Mouse (Mus musculus) neutrophil, adult 5-6 weeks (primary cell): ENCODE results near the gene Rbm43. TPM values are rescaled to one million over a fixed set of nuclear protein-coding genes. Genes with fewer than 3 reads are reported as not detected.

ENCODE experiments used
- ATAC-seq: fragments of 151-379, 151-347 bp; 2 replicates; pipeline ENCODE4 v1.8.0; 2017; ENCODE audit warnings: mild to moderate bottlenecking, moderate TSS enrichment; ENCODE audit not compliant: insufficient number of reproducible peaks, poor library complexity, low FRiP score, severe bottlenecking; ENCODE audit errors: extremely low read depth
- total RNA-seq: library from RNA; stranded (forward); fragments of 200-1000 nt; gene quantifications from 2 replicates; pipeline ENCODE4 v1.2.3, GENCODE M21; 2017

The Rbm43 gene
- 34.3 and 40.2 TPM in 2 replicates for total RNA-seq

DNA sequence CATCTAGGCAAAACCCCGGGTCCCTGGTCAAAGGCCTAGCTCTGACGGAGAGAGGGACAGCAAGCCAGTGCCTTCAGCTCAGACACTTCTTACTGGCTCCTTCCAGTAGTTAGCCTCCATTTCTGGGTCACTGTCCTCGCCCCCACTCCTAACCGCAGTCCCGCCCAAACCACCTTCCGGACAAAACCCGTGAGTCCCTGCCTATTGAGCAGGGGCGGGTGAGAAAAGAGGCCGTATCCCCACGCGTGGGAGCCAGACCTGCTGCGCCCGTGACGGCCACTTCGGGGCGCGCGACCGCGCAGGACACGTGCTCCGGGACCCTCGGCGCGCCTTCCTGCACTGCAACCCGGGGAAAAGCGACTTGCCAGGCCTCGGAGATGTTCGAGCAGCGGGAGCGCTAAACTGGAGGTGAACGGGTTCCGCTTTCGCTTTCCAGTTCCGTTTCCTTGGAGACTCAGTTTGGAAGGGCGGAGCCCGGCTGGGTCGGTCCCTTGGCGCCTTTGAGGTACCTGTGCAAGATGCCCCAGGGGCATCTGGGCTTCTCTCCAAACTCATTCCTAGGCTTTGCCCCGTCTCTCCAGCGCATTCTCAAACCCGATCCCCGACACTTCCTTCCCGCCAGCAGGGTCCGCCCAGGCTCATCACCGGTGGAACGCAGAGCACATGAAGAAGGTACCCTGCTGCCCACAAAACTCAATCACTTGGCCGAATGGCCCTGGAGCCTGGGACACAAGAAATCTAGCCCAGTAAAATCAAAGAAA lies at the start of gene Rbm43:
Gene Rbm43, minus strand, starts transcription at position 590 of the 761 bp plus-strand sequence.
- peak; percentile 82 for ATAC-seq

DNA sequence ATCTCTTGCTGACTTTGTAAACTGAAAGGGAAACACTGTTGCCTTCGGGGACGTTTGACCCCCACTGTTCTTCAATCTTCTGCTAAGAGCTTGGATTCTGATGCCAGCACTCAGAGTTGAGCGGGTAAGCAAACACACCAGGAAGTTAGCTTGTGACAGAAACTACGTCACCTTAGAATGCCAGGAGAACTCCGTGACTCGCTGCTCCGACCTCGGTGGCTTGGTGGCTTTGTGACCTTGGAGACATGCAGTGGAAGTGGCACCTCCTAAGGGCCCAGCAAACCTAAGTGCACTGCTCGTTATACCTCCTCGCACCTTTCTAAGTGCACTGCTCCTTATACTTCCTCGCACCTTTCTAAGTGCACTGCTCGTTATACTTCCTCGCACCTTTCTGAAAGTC lies 47.3 kb upstream of the Rbm43 start:
- peak; percentile 60; the same call in 1 of the 2 replicates for ATAC-seq

DNA sequence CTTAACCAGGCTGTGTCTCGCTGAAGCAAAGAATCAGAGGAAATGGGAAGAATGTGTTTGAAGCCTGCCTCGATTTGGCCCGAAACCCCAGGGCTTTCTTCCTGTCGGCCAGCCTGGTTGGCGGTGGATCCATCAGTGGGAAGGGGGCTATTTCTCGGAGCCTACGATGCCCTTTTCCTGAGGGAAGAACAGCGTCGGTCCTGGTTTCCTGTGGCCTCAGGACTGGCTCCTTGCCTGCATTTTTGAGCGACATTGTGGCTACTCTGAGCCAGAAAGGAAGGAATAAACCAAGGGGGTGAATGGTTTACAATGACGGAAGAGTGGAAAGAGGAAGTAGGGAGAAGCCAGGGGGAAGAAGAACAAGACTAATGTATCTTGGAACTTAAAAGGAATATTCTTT lies 46.7 kb upstream of the Rbm43 start:
- no peak for ATAC-seq

DNA sequence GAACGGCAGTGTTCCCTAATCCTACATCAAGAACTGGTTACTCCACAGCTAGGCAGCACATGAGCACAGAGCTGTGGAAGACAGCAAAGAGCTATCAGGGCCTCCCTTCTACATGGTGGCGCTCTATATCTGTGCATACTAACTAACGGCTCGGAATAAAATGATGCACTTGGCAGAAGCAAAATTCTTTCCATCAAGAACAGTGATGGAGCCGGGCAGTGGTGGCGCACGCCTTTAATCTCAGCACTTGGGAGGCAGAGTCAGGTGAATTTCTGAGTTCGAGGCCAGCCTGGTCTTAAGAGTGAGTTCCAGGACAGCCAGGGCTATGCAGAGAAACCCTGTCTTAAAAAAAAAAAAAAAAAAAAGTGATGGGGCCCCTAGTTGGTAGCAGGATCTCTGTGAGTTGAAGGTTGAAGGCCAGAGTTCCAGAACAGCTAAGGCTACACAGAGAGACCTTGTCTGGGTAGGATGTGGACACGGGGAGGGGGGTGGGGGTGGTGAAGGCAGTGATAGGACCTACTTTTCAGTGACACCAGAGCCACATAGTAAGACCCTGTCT lies 38.5 kb upstream of the Rbm43 start, which contains the start of gene Nmi:
Gene Nmi, minus strand, starts transcription at position 85 of the 559 bp plus-strand sequence.
- ATAC-seq: no peak

DNA sequence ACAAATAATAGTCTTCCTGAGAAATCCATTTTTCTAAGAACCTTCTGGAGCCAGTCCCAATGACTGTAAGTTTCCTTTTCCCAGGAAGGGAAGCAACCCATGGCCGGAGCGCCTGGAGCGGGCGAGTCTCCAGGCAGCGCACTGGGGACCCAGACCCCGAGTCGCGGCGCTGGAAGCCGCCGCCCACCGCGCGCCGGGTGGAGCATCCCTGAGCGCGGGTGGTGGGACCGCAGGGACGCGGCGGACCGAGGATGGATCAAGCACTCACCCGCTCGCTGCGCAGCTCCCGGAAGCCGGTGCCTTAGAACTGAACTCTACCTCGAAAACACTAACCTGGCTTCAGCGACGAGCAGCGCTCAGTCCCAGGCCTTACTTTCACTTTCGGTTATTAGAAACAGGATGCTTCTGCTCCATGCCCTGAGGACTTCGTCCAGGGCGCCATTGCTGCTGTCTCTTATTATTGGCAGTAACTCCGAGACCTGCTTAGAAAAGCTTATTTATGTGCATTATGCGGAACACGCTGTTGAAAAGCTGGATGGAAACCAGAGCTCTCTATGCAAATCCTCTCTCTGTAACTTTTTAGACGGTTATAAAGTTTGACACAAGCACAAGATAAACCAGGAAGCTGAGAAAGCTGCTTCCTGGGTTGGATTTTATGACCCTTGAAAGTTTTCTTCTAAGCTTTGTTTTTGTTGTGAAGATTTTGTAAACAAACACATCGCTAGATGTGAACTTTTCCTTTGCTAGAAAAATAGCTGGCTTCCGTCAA lies 37.9 kb upstream of the Rbm43 start:
- ATAC-seq: peak; percentile 92

DNA sequence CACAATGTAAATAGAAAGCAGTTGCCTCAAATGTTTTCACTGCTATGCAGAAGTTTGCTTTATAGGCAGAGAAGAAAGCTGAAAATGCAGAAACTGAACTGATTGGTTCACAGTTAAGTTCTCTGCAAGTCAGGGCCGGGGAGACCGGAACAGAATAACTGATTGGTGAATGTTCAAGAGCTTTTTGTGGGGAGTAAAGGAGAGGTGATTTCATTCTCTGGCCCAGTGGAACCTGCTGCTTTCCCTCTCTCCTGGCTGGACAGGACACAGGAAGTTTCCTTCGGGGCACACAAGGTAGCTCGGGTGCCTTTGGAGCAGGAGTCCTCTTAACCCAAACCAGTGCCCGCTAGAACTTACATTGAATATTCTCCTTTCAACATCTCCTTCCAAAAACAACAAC lies 37.2 kb upstream of the Rbm43 start:
- ATAC-seq: peak; percentile 61

DNA sequence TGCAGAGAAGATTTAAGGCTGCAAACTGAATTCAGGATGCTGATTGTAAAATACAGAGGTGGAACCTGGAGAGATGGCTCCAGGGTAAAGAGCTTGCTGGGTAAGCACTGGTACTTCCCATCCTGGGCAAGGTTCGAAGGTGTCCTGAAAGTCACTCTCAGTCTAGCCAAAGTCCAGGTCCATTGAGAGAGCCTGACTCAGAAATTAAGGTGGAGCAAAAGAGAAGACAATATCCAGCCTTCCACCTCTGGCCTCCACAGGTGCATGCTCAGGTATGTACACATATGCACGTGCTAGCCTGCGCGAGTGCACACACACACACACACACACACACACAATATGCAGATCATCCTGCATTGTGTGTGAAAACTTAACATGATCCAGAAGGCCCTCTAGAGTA lies 35.9 kb upstream of the Rbm43 start:
- no peak for ATAC-seq

DNA sequence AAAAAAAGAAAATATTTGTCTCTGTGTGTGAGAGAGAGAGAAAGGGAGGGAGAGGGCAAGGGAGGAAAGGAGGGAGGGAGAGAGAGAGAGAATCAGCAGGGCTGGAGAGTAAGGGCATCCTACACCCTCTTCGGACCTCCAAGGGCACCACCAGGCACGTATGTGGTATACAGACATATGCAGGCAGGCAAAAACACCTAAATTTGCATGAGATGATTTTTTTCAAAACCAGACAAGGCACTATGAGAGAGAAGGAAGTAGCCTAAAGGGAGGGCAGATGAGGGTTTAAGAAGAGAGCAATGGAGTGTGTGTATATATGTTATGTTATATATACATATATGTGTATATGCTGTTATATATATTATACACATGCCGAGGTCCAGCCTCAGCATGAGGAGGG lies 32.3 kb upstream of the Rbm43 start:
- ATAC-seq: peak; percentile 69; the same call in 1 of the 2 replicates

DNA sequence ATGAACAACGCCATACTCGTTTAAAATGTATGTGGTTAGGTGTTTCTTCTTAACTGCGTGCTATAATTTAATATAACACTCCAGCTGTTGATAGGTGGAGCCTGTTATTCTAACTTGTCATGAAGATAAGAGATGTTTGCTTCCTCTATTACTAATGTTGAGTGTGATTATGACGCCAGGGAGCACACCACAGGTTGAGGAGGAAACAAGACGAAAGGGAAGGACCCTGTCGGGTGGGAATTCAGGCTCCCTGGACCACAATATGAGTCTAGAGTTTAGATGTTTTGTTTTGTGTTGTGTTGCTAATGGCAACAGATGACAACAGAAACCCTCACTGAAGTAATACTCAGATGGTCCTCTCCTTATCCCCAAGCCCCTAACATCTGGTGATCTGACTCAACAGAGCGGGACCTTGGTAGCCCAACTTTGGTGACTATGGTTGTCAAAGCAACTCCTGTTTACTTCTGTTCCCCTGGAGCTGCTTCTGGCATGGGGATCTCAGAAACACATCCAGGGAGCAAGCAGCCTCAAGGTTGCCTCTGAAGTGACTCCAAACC lies 18.8 kb upstream of the Rbm43 start:
- ATAC-seq: no peak

DNA sequence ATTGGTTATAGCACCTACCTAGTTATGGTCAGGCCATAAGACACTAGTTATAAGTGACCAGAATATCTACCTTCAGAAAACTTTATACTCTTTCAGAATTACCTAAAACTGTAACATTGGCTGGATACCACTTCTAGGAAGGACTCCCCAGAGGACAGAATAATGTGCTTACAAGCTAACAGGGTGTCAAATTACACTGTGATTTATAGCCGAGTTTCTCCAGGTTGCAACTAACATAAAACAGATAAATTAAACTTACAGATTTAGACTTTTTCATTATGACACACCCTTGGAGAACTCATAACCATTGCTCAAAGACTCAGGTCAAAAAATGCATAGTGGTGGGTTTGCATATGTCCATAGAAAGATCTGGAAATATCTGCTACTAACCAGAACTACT lies 15.9 kb upstream of the Rbm43 start:
- no peak for ATAC-seq

DNA sequence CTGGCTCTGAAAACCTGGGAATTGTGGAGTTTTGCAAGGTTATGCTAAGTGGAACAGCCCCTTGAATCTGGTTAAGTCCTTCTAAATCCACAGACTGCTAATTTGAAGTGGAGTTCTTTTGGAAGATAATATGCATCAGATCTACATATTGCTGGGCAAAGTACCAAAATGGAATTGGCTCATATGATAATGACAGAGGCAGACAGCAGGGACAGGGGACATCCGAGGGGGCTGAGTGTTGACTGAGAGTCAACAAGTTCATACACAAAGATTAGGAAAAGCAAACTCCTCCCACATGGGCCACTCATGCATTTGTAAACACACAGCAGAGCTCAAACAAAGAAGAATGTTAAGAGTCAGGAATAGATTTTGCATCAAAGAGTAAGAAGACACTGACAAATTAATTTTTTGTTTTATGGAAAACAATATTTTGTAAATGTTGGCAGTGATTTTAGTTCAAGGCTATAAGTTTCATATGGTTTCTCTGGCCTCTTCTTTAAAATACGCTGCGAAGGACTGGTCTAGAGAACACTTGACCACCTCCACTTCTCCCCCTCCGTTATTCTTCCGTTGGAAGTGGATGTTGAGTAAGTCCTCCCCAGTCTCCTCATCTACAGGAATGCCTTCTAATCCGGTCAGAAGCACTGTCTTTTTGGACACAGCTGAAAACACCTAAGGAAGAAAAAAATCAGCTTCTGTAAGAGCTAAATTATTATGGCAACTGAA lies 13.3 kb upstream of the Rbm43 start:
- no peak for ATAC-seq

DNA sequence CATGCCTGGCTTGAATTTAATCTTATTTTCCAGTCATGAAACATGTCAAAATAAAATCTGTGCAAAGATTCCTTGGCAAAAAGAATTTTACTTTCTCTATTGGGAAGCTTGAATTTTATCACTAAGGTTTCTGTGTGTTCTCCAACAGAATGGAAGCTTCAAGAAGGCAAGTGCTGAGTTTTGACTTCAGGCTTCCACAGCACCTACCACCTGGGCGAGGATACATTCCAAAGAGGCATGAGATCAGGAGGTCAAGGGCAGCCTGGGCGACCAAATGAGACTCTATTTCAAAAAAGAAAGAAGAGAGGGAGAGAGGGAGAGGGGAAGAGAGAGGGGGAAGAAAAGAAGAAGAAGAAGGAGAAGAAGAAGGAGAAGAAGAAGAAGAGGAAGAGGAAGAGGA lies 10.8 kb upstream of the Rbm43 start:
- no peak for ATAC-seq

DNA sequence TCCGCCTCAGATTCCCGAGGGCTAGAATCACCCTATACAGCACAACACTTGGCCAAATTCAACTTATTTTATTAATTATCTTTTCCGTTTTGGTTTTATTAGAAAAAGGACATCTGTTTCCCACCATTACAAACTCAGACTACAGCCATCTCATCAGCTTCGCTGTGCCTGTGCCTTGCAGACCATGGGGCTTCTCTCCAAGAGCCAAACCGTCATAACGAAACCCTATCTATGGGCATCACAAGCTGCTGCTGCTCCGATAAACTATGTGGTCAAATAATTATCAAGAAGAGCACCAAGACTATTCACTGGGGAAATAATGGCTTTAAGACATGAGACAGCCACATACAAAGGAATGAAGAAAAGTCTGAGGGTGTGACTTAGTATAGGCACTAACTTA lies 6.9 kb upstream of the Rbm43 start:
- no peak for ATAC-seq

DNA sequence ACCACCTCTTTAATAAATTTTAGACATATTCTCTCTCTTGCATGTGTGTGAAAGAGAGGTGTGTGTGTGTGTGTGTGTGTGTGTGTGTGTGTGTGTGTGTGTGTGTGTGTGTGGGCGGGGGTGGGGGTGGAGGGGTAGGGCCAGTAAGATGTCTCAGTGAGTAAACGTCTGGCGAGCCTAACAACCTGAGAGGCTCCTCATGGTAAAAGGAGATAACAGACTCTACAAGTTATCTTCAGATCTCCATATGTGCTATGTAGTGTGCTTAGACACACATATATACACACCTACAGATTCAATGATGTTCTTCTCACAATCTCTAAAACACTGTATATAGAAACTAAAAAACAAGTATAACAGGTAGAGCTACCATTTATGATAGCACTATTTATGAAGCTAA lies 3.8 kb upstream of the Rbm43 start:
- no peak for ATAC-seq

DNA sequence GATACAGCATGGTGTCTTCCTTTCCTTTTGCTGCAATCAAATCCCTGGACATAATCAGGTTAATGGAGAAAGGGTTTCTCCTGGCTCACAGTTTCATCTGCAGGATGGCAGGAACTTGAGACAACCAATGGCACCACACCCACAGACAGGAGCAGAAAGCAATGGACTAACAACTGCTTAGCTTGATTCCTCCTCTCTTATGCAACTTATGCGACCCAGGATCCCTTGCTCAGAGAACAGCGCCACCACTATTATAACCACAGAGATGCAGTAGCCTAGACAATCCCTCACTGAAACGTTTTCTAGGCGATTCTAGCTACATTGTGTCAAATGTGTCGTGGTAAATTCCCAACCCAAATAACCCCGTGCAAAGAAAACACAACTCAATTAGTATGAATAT lies 2.0 kb upstream of the Rbm43 start:
- ATAC-seq: no peak

DNA sequence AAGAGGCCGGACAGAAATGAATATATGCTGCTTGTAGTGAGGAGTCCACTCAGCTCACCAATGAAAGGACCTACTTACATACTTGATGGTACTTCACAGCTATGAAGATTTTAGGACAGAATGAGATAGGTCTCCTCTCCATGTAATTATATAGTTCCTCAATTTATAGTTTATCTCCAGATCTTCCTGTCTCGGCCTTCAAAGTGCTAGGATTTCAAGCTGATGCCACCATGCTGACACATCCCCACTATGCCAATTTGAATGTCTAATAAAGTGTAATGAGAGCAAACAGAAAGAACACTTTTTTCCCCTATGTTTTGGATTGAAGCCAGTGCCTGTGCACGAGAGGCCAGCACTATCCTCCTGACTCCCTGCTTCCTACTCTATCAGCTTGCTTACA lies 1.6 kb upstream of the Rbm43 start:
- ATAC-seq: no peak

DNA sequence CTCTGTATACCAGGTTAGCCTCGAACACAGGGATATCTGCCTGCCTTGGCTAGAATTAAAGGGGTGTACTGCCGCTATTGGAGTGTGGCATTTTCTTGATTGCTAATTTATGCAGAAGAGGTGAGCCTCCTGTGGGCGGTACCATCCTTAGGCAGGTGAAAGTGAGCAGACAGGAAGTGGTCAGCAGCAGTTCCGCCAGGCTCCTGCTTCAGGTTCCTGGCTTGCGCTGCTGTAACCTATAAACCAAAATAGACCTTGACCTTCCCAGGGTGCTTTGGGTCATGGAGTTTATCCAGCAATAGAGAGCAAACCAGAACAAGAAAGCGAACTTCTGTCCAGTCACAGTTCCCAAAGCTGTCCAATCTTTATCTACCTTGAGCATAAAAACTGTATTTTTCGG lies 958 bp upstream of the Rbm43 start:
- ATAC-seq: no peak

DNA sequence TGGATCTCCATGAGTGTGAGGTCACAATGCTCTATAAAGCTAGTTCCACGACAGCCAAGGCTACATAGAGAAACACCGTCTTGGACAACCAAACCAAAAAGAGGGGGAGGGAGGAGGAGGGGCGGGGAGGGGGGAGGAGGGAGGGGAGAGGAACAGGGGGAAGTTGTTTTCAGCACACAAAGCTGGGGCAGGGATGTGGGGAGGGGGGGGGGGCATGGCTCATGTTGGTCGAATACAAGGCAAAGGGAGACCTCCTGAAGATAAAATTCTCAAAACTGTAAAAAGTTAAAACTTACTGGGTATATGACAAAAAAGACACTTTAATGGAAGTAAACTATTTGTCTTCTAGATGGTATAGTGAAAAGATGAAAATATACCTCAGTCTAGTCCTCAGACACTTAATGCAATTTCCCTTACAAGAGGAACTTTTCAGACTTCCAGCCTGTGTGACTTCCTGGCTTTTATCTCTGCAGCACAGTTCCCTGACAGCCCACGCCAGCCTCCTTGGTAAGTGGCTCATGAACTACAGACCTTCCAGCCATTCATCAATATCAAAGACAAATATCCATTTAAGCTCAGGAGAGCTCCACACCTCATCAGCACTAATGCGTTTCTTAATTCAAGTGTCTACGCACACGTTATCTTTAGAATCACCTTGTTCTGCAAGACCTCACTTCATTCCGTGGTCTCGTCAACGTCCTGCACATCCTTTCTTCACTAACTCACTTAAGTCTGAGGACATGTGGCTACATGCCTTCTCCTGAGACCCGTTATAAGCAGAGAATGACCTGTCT lies 1.4 kb downstream of the Rbm43 start:
- ATAC-seq: no peak
